Mouse (Mus musculus) adrenal gland, postnatal 4 days (tissue): ENCODE measurements around the gene Selenon. TPM values are rescaled to one million over a fixed set of nuclear protein-coding genes. Genes with fewer than 3 reads are reported as not detected.
"Not testable (repeated sequence)": the region's sequence is repeated elsewhere in the genome, so short reads cannot be mapped to it uniquely, and the experiment has no call there.

Experiments
- DNase-seq, 2 experiments: peaks; one replicate each; pipeline ENCODE4 v3.0.0; 2021 to 2022; ENCODE audit warnings: low spot score in 2 of 2, mixed read lengths in 2 of 2
- total RNA-seq, 2 experiments: library from RNA; stranded (reverse); gene quantifications; 2 replicates each; pipeline ENCODE4 v1.2.3; 2021

The Selenon gene
- total RNA-seq, 2 experiments from 2014 or later: 49.4 to 52.7 TPM

GRCm38 (mm10) chr4:134510845-134511411, 41.0 kb downstream of the Selenon start, which contains the start of gene Aunip:
TSS of gene Aunip (plus strand) at chr4:134510999.
- peak; percentile 75 to 76 for DNase-seq

DNA sequence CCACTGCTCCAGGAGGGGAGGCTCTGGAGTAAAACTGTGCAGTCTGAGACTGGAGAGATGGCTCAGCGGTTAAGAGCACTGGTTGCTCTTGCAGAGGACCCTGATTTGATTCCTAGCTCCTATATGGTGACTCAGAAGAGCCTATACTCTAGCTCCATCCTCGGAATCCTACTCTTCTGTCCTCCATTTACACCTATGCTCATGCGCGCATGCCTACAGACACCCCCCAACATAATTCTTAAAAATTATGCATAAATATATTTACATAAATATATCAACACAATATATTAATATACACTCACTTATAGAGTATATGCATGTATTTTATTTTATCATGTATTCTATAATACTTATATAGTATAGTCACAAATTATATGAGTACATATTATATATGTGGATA, 41.6 kb downstream of the Selenon start:
- no peak for DNase-seq

GRCm38 (mm10) chr4:134506713-134507112, 45.3 kb downstream of the Selenon start:
- no peak for DNase-seq

DNA sequence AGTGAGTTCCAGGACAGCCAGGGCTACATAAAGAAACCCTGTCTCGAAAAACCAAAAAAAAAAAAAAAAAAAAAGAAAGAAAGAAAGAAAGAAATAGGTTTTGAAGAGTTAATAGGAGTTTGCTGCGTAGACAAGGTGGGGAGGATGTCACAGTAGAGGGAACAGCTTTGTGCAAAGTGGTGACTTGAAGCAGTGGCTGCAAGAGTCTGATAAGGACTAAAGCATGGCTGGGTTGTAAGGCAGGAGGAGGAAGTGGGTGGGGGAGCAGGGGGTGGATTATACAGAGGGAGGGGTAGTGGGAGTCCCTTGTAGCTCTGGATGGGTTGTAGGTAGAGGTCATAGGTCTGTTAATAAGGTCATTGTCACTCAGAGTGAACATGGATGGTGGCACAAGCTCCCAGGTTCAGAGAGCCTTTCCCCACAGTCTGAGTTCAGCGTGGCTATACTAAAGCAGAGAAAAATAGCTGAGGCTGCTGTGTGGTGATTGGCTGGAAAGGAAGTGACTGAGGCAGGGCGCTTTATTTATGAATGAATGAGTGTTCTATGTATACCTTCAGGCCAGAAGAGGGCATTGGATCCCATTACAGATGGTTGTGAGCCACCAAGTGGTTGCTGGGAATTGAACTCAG, 45.9 kb downstream of the Selenon start:
- no peak for DNase-seq

DNA sequence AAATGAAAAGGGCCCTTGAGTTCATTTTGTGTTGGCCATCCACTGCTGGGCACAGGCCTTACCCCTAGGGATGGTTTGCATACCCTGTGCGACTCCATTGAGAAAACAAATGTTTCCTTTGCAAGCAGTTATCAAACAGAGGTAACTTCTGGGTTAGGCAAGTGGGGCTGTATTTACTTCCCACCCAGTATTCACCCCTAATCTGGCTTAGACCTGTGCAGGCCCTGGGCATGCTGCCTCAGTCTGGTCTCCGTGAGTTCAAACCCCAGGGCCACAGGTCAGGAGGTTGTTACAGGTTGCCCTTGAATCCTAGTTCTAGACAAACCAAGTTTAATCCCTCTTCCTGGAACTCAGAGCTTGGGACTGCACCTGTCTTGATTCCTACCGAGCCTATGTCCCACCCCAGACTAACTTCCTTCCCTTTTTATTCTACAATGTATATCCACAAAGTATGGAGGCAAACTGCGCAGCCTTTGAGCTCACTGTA, 46.6 kb downstream of the Selenon start:
- DNase-seq: no peak

- DNase-seq: no peak
Observed at GRCm38 (mm10) chr4:134503686-134504357, 48.1 kb downstream of the Selenon start.

GRCm38 (mm10) chr4:134501095-134501494, 50.9 kb downstream of the Selenon start:
- DNase-seq: no peak

DNA sequence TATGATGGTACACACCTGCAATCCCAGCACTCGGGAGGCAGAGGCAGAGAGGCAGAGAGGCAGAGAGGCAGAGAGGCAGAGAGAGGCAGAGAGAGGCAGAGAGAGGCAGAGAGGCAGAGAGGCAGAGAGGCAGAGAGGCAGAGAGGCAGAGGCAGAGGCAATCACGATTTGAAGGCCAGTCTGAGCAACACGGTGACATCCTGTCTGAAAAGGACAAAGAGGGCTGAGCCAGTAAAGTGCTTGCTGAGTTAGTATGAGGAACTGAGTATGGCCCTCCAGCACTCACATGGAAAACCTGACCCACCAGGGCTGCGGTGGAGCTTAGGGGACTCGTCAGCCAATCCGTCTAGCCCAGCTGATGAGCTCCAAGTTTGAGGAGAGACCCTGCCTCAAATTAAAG, 53.0 kb downstream of the Selenon start:
- DNase-seq: not testable (repeated sequence)

DNA sequence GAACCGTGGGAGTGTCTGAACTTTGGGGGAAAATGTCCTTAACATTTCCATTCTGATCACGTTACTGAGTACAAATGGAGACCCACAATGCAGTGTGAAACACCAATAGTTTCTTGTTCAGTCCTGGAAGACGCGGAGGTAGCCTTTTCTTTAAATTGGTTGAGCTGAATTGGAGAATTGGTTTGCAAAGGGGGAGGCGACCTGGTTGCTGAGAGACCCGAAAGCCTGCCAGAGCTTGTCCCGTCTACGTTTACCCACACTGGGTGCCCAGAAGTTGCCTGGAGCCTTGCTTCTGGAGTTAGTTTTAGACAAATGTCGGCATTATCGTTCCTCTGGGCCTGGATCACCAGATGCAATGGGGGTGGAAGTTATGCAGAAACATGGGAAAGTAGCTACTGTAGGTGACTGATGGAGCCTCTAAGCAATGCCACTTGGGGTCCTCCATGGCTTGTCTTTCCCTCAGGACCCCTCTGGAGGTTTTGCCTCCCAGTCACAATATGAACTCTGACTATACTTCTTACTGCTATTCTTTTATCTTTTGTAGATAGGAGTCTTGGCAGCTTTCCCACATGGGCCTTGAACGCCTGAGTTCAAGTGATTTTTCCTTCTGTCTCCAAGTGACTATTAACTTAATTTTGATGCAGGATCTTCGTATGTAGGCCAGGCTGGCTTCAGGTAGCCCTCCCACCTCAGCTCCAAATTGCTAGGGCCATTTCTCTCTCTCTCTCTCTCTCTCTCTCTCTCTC, 53.8 kb downstream of the Selenon start:
- DNase-seq: no peak

DNA sequence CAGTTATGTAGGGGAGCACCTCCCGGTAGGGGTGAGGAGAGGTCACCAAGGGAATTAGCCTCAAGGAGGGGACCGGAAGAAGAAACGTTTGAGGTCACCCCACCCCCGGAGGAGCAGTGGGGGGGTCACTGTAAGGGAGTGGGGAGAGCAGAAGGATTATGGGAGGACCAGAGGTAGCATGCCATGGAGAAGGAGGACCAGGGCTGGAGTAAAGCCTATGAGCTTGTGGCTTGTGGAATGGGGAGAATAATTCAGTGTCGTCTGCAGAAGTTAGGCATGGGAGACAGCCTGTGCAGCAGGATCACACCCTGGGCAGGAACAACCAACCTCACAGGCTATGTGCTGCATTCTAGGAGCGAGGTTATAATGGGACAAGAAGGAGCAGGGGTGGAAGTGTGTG, 54.7 kb downstream of the Selenon start:
- no peak for DNase-seq

- DNase-seq: peak; percentile 57 to 70
Observed at GRCm38 (mm10) chr4:134496595-134497210, 55.3 kb downstream of the Selenon start, which contains the start of gene Paqr7. TSS of gene Paqr7 (plus strand) at chr4:134496697.

DNA sequence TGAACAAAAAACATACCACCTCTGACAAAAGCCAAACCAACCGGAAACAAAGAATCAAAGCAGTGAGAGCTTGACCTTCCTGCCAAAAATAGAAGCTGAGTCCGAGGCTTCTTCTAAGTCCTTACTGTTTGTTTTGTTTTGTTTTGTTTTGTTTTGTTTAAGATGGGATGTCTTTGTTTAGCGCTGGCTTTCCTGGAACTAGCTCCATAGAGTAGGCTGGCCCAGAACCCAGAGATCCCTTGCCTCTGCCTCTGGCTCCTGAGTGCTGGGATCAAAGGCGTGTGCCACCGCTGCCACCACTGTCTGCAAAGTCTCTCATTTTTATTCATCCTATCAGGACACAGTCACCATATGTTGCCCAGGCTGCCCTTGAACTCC, 56.4 kb downstream of the Selenon start:
- no peak for DNase-seq

GRCm38 (mm10) chr4:134494780-134495545, 57.0 kb downstream of the Selenon start:
- DNase-seq: no peak

DNA sequence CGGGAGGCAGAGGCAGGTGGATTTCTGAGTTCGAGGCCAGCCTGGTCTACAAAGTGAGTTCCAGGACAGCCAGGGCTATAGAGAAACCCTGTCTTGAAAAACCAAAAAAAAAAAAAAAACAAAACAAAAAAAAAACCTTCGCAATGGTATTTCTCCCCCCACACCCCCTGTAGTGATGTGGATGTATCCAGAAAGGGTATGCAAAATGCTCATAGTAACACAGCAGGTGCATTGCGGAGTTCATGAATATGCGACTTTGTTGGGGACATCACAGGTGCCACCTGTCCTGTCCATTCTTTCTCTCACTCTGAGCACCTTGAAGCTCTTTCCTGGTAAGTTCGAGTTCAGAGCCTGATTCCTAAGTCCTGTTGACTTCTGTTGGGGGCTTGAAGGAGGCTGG, 57.8 kb downstream of the Selenon start:
- not testable (repeated sequence) for DNase-seq

GRCm38 (mm10) chr4:134491716-134492115, 60.2 kb downstream of the Selenon start:
- no peak for DNase-seq

GRCm38 (mm10) chr4:134489986-134490665, 61.8 kb downstream of the Selenon start:
- DNase-seq: no peak

DNA sequence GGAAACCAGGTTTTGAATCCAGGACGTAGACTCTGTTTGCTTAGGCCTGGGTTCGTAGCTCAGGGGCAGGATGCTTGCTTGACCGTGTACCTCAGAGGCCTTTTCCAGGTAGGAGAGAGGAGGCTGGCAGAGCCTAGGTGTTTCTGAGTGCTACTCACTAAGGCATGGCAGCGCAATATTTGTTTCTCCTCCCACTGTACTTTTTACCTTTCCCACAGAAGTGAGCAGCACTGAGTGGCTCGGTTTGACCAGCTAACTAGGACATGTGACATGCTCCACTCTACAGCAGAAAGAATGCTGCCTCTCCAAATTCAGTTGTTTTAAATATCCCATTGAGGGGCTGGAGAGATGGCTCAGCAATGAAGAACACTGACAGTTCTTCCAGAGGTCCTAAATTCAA, 63.8 kb downstream of the Selenon start:
- no peak for DNase-seq
